Mouse (Mus musculus) MEL (cell line): ENCODE measurements around the gene Hic1. TPM values are rescaled to one million over a fixed set of nuclear protein-coding genes. Genes with fewer than 3 reads are reported as not detected.

ENCODE experiments used
- DNase-seq: peaks from one replicate; pipeline ENCODE4 v3.0.0; 2011; ENCODE audit warnings: low read depth, low spot score
- H3K27ac ChIP-seq: 2 replicates; pipeline ENCODE4 v1.5.1; 2012; ENCODE audit warnings: low read depth, mild to moderate bottlenecking, control low read depth, low read length, moderate library complexity; ENCODE audit not compliant: control insufficient read depth
- H3K27me3 ChIP-seq, 2 experiments: fragments of 150-350 bp in 1 of 2; sonication (generic) in 1 of 2; 2 replicates each; pipeline ENCODE4 v1.6.1; 2012; ENCODE audit warnings: low read length in 2 of 2, mild to moderate bottlenecking in 2 of 2, improper control_type of control experiment in 1 of 2, moderate library complexity in 1 of 2; ENCODE audit not compliant: insufficient read depth in 2 of 2, control insufficient read depth in 1 of 2
- H3K36me3 ChIP-seq, 2 experiments: 2 replicates each; pipeline ENCODE4 v1.6.1; 2012 to 2014; ENCODE audit warnings: low read length in 2 of 2, improper control_type of control experiment in 1 of 2, inconsistent platforms in 1 of 2, mild to moderate bottlenecking in 1 of 2; ENCODE audit not compliant: insufficient read depth in 2 of 2, control insufficient read depth in 1 of 2
- H3K4me1 ChIP-seq, 2 experiments: fragments of 150-350 bp in 1 of 2; sonication (generic) in 1 of 2; 2 replicates each; pipeline ENCODE4 v1.6.1; 2012; ENCODE audit warnings: low read length in 2 of 2, improper control_type of control experiment in 1 of 2, mild to moderate bottlenecking in 1 of 2; ENCODE audit not compliant: insufficient read depth in 2 of 2, control insufficient read depth in 1 of 2
- H3K4me3 ChIP-seq, 2 experiments: fragments of 150-350 bp in 1 of 2; sonication (generic) in 1 of 2; 2 replicates each; pipeline ENCODE4 v1.5.1; 2012; ENCODE audit warnings: low read depth in 2 of 2, low read length in 2 of 2, mild to moderate bottlenecking in 2 of 2, moderate library complexity in 2 of 2, control low read depth in 1 of 2, improper control_type of control experiment in 1 of 2; ENCODE audit not compliant: control insufficient read depth in 1 of 2, insufficient read depth in 1 of 2
- H3K79me2 ChIP-seq: 2 replicates; pipeline ENCODE4 v1.6.1; 2012; ENCODE audit warnings: mild to moderate bottlenecking, low read length, moderate library complexity; ENCODE audit not compliant: control insufficient read depth, poor library complexity, insufficient read depth
- H3K9ac ChIP-seq: 2 replicates; pipeline ENCODE4 v1.6.1; 2012; ENCODE audit warnings: low read depth, mild to moderate bottlenecking, control low read depth, low read length, moderate library complexity; ENCODE audit not compliant: control insufficient read depth, poor library complexity, severe bottlenecking
- H3K9me3 ChIP-seq: fragments of 150-350 bp; sonication (generic); replicated peaks from 2 replicates; pipeline ENCODE4 v1.6.1; 2012; ENCODE audit warnings: mild to moderate bottlenecking, low read length, improper control_type of control experiment, moderate library complexity; ENCODE audit not compliant: insufficient read depth
- BHLHE40 ChIP-seq: IDR thresholded peaks from 2 replicates; pipeline ENCODE4 v1.6.1; 2012; ENCODE audit warnings: low read depth, mild to moderate bottlenecking, inconsistent platforms, low read length, improper control_type of control experiment, borderline replicate concordance
- CHD2 ChIP-seq: IDR thresholded peaks from 2 replicates; pipeline ENCODE4 v1.6.1; 2011; ENCODE audit warnings: low read length, improper control_type of control experiment
- ELF1 ChIP-seq: IDR thresholded peaks from 2 replicates; pipeline ENCODE4 v1.6.1; 2014; ENCODE audit warnings: low read depth, mild to moderate bottlenecking, inconsistent platforms, low read length, improper control_type of control experiment, moderate library complexity
- EP300 ChIP-seq, 2 experiments: IDR thresholded peaks; 2 replicates each; pipeline ENCODE4 v1.6.1; 2011; ENCODE audit warnings: improper control_type of control experiment in 2 of 2, low read length in 2 of 2, low read depth in 1 of 2, mild to moderate bottlenecking in 1 of 2
- ETS1 ChIP-seq: IDR thresholded peaks from 2 replicates; pipeline ENCODE4 v1.6.1; 2012; ENCODE audit warnings: low read depth, mild to moderate bottlenecking, inconsistent platforms, low read length, improper control_type of control experiment, moderate library complexity
- GATA1 ChIP-seq: IDR thresholded peaks from 2 replicates; pipeline ENCODE4 v1.6.1; 2011; ENCODE audit warnings: low read depth, low read length, improper control_type of control experiment
- JUND ChIP-seq: IDR thresholded peaks from 2 replicates; pipeline ENCODE4 v1.6.1; 2011; ENCODE audit warnings: low read depth, mild to moderate bottlenecking, improper control_type of control experiment, low read length
- MAZ ChIP-seq: IDR thresholded peaks from 2 replicates; pipeline ENCODE4 v1.6.1; 2012; ENCODE audit warnings: low read depth, mild to moderate bottlenecking, inconsistent platforms, low read length, improper control_type of control experiment
- MEF2A ChIP-seq: IDR thresholded peaks from 2 replicates; pipeline ENCODE4 v1.6.1; 2014; ENCODE audit warnings: low read depth, mild to moderate bottlenecking, inconsistent platforms, low read length, improper control_type of control experiment; ENCODE audit not compliant: poor library complexity, insufficient replicate concordance, severe bottlenecking; ENCODE audit errors: extremely low read depth
- MYB ChIP-seq: IDR thresholded peaks from 2 replicates; pipeline ENCODE4 v1.6.1; 2011; ENCODE audit warnings: mild to moderate bottlenecking, low read depth, low read length, improper control_type of control experiment
- NELFE ChIP-seq: IDR thresholded peaks from 2 replicates; pipeline ENCODE4 v1.6.1; 2011; ENCODE audit warnings: low read depth, low read length, improper control_type of control experiment
- NRF1 ChIP-seq: IDR thresholded peaks from 2 replicates; pipeline ENCODE4 v1.6.1; 2014; ENCODE audit warnings: low read depth, mild to moderate bottlenecking, inconsistent platforms, low read length, improper control_type of control experiment, moderate library complexity; ENCODE audit not compliant: poor library complexity, insufficient read depth, severe bottlenecking
- POLR2A ChIP-seq, 2 experiments: IDR thresholded peaks; 2 replicates each; pipeline ENCODE4 v1.6.1; 2011 to 2012; ENCODE audit warnings: low read length in 2 of 2, mild to moderate bottlenecking in 2 of 2, control low read depth in 1 of 2, improper control_type of control experiment in 1 of 2, low read depth in 1 of 2, moderate library complexity in 1 of 2; ENCODE audit not compliant: control insufficient read depth in 1 of 2, insufficient read depth in 1 of 2, poor library complexity in 1 of 2
- POLR2AphosphoS5 ChIP-seq: IDR thresholded peaks from 2 replicates; pipeline ENCODE4 v1.6.1; 2012; ENCODE audit warnings: low read depth, borderline replicate concordance, mild to moderate bottlenecking, inconsistent platforms, low read length, moderate library complexity, mixed read lengths
- RCOR1 ChIP-seq: IDR thresholded peaks from 2 replicates; pipeline ENCODE4 v1.6.1; 2012; ENCODE audit warnings: low read depth, mild to moderate bottlenecking, inconsistent platforms, low read length, improper control_type of control experiment
- TBP ChIP-seq: IDR thresholded peaks from 2 replicates; pipeline ENCODE4 v1.8.0; 2011; ENCODE audit warnings: low read depth, low read length, improper control_type of control experiment
- TCF12 ChIP-seq: IDR thresholded peaks from 2 replicates; pipeline ENCODE4 v1.6.1; 2014; ENCODE audit warnings: low read depth, mild to moderate bottlenecking, inconsistent platforms, low read length, improper control_type of control experiment, moderate library complexity
- UBTF ChIP-seq: IDR thresholded peaks from 2 replicates; pipeline ENCODE4 v1.6.1; 2012; ENCODE audit warnings: low read depth, mild to moderate bottlenecking, inconsistent platforms, low read length, improper control_type of control experiment, moderate library complexity, borderline replicate concordance; ENCODE audit not compliant: insufficient read depth
- USF1 ChIP-seq: IDR thresholded peaks from 2 replicates; pipeline ENCODE4 v1.6.1; 2014; ENCODE audit warnings: low read depth, mild to moderate bottlenecking, inconsistent platforms, low read length, improper control_type of control experiment, moderate library complexity
- USF2 ChIP-seq, 2 experiments: IDR thresholded peaks; 2 replicates each; pipeline ENCODE4 v1.6.1; 2011 to 2012; ENCODE audit warnings: improper control_type of control experiment in 2 of 2, low read length in 2 of 2, borderline replicate concordance in 1 of 2, inconsistent platforms in 1 of 2, low read depth in 1 of 2, mild to moderate bottlenecking in 1 of 2; ENCODE audit not compliant: insufficient read depth in 1 of 2
- ZMIZ1 ChIP-seq: IDR thresholded peaks from 2 replicates; pipeline ENCODE4 v1.6.1; 2012; ENCODE audit warnings: low read depth, mild to moderate bottlenecking, inconsistent platforms, low read length, improper control_type of control experiment, moderate library complexity
- ZNF384 ChIP-seq: IDR thresholded peaks from 2 replicates; pipeline ENCODE4 v1.6.1; 2012; ENCODE audit warnings: low read depth, mild to moderate bottlenecking, inconsistent platforms, low read length, improper control_type of control experiment
- polyA plus RNA-seq, 2 experiments: library from polyadenylated mRNA; stranded (reverse) in 1 of 2; unstranded in 1 of 2; fragments of >175 nt in 1 of 2; fragments of >200 nt in 1 of 2; gene quantifications; 2 replicates each; pipeline versions ENCODE4 v1.2.1 to v1.2.4; 2012; ENCODE audit warnings: low replicate concordance in 2 of 2, low read depth in 1 of 2; ENCODE audit not compliant: insufficient read length in 2 of 2, insufficient read depth in 1 of 2, missing spikeins in 1 of 2
- total RNA-seq: library from RNA; depleted of rRNA; stranded (reverse); fragments of 300-350 nt; gene quantifications from 2 replicates; pipeline ENCODE4 v1.2.3, GENCODE M21; 2012

The Hic1 gene
- total and polyA plus RNA-seq, 3 experiments, result 18.2 to 18.8 TPM; not detected in 1

GRCm38 (mm10) chr11:75136666-75137398 is 32.5 kb downstream of the Hic1 start:
- H3K9me3 ChIP-seq, result no peaks in the 10 kb centered on the region
- TF ChIP-seq ETS1, result peak; percentile 56
- TF ChIP-seq BHLHE40, result no peak; the same call in 1 of the 2 replicates
- 0 out of 2 replicates have a peak, but pooled peaks have one; percentile 38 for TF ChIP-seq MYB
- TF ChIP-seq RCOR1, result peak; percentile 25; the same call in 1 of the 2 replicates
- peak; percentile 58 to 66 for TF ChIP-seq EP300 (IDR thresholded peaks at IDR 0.05; ENCODE audit: low read depth in 1 of 2, low read length in 2 of 2)
- TF ChIP-seq GATA1, result no peak
- peak; percentile 47 for TF ChIP-seq USF1
- TF ChIP-seq ELF1, result no peak
- TF ChIP-seq TBP, result 0 out of 2 replicates have a peak, but pooled peaks have one; percentile 39
- TF ChIP-seq MAZ, result no peak
- TF ChIP-seq MEF2A, result peak; percentile 81; the same call in 1 of the 2 replicates
- H3K4me1 ChIP-seq, result peaks cover 9 to 11% of the 10 kb centered on the region in 2 experiments; a peak in 3 of 4 replicates
- no peaks in the 10 kb centered on the region for H3K27me3 ChIP-seq
- no peaks in the 10 kb centered on the region for H3K79me2 ChIP-seq
- H3K9ac ChIP-seq, result no peak overlapping the region
- DNase-seq, result peak; percentile 77
- H3K4me3 ChIP-seq, result no peak overlapping the region
- no peak overlapping the region; the same call in 1 of the 2 replicates for H3K27ac ChIP-seq
- peaks cover 2 to 8% of the 10 kb centered on the region in 2 experiments; a peak in 2 of 4 replicates for H3K36me3 ChIP-seq

DNA sequence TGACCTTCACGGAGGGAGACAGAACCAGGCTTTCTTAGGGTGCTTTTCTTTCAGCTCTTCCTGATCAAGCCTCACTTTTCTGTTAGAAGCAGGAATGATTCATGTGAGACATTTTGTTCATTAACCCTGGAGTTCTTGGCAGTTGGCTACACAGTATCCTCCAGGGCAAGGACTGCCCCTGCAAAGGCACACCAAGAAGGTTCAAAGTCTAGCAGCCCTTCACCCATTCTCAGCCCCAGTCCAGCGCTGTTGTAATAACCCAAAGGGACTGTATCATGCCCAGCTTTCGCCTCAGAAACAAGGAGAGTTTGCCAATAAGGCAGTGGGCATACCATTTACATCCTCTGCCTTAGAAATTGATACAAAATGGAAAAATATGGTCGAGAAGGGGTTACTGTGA is 34.0 kb downstream of the Hic1 start:
- H3K9ac ChIP-seq, result no peak overlapping the region
- no peak overlapping the region for H3K27ac ChIP-seq
- no peaks in the 10 kb centered on the region for H3K9me3 ChIP-seq
- H3K79me2 ChIP-seq, result no peaks in the 10 kb centered on the region
- H3K4me1 ChIP-seq, result peaks cover 9 to 11% of the 10 kb centered on the region in 2 experiments; a peak in 3 of 4 replicates
- H3K27me3 ChIP-seq, result no peaks in the 10 kb centered on the region
- TF ChIP-seq USF1, result no peak
- no peak for TF ChIP-seq ELF1
- TF ChIP-seq NRF1, result no peak
- TF ChIP-seq JUND, result no peak
- TF ChIP-seq POLR2AphosphoS5, result no peak
- no peak for TF ChIP-seq TCF12
- no peak for TF ChIP-seq GATA1
- TF ChIP-seq NELFE, result no peak
- TF ChIP-seq USF2 (IDR thresholded peaks at IDR 0.05; ENCODE audit: borderline replicate concordance in 1 of 2, insufficient read depth in 1 of 2, low read depth in 1 of 2, low read length in 2 of 2), result no peak
- TF ChIP-seq POLR2A (IDR thresholded peaks at IDR 0.05; ENCODE audit: control insufficient read depth in 1 of 2, insufficient read depth in 1 of 2, low read depth in 1 of 2, low read length in 2 of 2, poor library complexity in 1 of 2), result no peak
- TF ChIP-seq EP300 (IDR thresholded peaks at IDR 0.05; ENCODE audit: low read depth in 1 of 2, low read length in 2 of 2), result no peak
- no peak for TF ChIP-seq CHD2
- TF ChIP-seq ZMIZ1, result no peak
- no peak for TF ChIP-seq RCOR1
- no peak for TF ChIP-seq MAZ
- TF ChIP-seq ETS1, result no peak
- no peak for TF ChIP-seq UBTF
- TF ChIP-seq ZNF384, result no peak
- no peak for TF ChIP-seq TBP
- no peak for TF ChIP-seq MYB
- no peak overlapping the region for H3K4me3 ChIP-seq
- H3K36me3 ChIP-seq, result peaks cover 2 to 5% of the 10 kb centered on the region in 2 experiments; a peak in 2 of 4 replicates
- no peak for DNase-seq
